Mouse (Mus musculus) testis, adult 2 months (tissue): Measurements from ENCODE around the gene Diras1.

Source experiments
- CTCF ChIP-seq: fragments of 200-500 bp; IDR thresholded peaks from 2 replicates; pipeline ENCODE4 v1.5.1; 2012; ENCODE audit warnings: low read depth, mild to moderate bottlenecking, inconsistent platforms, low read length, moderate library complexity; ENCODE audit not compliant: control insufficient read depth, insufficient read depth, insufficient replicate concordance
- POLR2A ChIP-seq: fragments of 200-500 bp; IDR thresholded peaks from 2 replicates; pipeline ENCODE4 v1.6.1; 2012; ENCODE audit warnings: low read depth, mild to moderate bottlenecking, inconsistent platforms, low read length, moderate library complexity; ENCODE audit not compliant: control insufficient read depth

DNA sequence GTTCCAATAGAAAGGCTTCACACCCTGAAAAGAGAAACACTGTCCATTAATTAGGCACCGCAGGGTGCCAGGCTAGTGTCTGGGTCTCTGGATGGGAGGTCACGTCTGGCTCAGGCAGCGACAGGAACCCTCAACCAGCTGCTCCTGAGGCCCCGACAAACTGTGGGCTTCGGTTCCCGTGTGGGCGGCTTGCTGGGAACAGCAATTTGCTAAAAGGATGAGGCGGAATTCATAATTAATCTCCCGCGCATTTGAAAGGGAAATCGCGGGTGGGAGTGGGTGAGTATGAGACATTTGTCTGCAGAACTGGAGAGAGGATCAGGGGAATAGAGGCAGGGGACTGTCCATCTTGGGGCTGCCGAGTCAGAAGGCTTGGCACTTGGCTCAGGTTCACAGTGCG is 27.4 kb downstream of the Diras1 start:
- TF ChIP-seq CTCF (no peak), POLR2A (no peak)
